13 mouse cellular contexts compared by ENCODE assay signal in genomic region chr2:60413006-60413650, GRCm38 (mm10). TPM values are rescaled to one million over a fixed set of nuclear protein-coding genes. Genes with fewer than 3 reads are reported as not detected.
DNase-seq lines count a peak whose midpoint lies in the region.
"Had no signal": no experiment of that assay in that cellular context is flagged by ENCODE, and none has a peak within 500 bp of the region (broad histone marks: within the 10 kb centered on the region; RNA-seq: fewer than 3 reads in every experiment).

No protein-coding gene starts in this region.

- peak; percentile 81 for DNase-seq in heart, adult 11 months
- DNase-seq in heart, adult 18-20 months, result no peak
- DNase-seq in right cerebral cortex, adult 18-20 months, result peak; percentile 49
- DNase-seq in right cerebral cortex, postnatal 14 days, result no peak
- DNase-seq in left cerebral cortex, adult 9 months (ENCODE audit: low spot score in 2 of 2), result peak; percentile 14 to 31
- peak; percentile 58 for DNase-seq in telencephalon, adult 2 months (ENCODE audit: low read depth, low spot score)
- DNase-seq in cerebellum, postnatal 36 days, result no peak
- DNase-seq: cerebellum, adult 9-11 months; heart, postnatal 36 days; kidney, adult 18-20 months; kidney, postnatal 14 days; layer of hippocampus, postnatal 36 days; liver, postnatal 0 days had no signal

RNA-seq across cellular contexts. Expression of gene Ly75, which starts 30.0 kb away (rescaled TPM):
- 1 to 10 TPM; 1.1 to 1.6 TPM for total RNA-seq in heart, adult 18-20 months (2021)

Comparison
In these comparisons a context has a peak if more than half of its experiments do, and no peak if none do; other contexts are left out.
1. DNase-seq: peak in heart, adult 11 months (single experiment), right cerebral cortex, adult 18-20 months (single experiment), left cerebral cortex, adult 9 months (2 of 2) and telencephalon, adult 2 months (single experiment); none in heart, adult 18-20 months (0 of 2), right cerebral cortex, postnatal 14 days (single experiment) and cerebellum, postnatal 36 days (0 of 2).